Mouse (Mus musculus) left cerebral cortex, adult 8-10 months (tissue): ENCODE data around the gene Rbfox1. TPM values are rescaled to one million over a fixed set of nuclear protein-coding genes. Genes with fewer than 3 reads are reported as not detected.

Experiments used
- DNase-seq, 2 experiments: peaks; one replicate each; pipeline ENCODE4 v3.0.0; 2022; ENCODE audit warnings: low spot score in 2 of 2
- total RNA-seq, 4 experiments: library from RNA; stranded (reverse); gene quantifications; 2 replicates each; pipeline ENCODE4 v1.2.4; 2022

Gene Rbfox1
- total RNA-seq, 4 experiments from 2014 or later: 293 to 314 (median 299) TPM

DNA sequence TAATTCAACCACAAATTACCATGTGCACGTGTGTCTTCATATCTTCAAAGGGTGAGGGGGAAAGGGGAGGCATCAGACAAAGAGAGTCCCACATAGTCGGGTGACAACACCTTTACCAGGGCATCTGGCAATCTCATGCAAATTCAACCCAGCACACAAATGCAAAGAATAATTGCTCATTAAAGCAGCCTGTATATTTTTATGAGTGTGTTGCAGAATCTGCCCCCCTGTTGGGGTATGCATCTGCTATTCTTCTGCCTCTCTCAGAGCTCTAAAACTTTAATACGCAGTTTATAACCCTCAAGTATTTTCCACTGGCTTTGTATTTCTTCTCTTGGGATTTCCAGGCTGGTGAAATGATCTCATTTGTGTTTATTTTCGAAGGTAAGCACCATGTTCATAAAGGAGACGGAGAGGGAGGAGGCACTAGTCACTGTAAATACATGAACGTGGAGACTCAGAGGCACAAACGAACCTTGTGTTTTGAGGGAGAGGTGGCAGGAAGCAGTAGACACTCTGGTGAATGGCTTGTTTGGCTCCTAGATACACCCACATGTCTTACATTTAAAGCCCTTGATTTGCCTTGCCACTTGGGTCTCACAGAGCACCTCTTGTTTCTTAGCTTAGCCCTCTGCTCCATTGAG lies 1462.5 kb downstream of the Rbfox1 start:
- DNase-seq: no peak

DNA sequence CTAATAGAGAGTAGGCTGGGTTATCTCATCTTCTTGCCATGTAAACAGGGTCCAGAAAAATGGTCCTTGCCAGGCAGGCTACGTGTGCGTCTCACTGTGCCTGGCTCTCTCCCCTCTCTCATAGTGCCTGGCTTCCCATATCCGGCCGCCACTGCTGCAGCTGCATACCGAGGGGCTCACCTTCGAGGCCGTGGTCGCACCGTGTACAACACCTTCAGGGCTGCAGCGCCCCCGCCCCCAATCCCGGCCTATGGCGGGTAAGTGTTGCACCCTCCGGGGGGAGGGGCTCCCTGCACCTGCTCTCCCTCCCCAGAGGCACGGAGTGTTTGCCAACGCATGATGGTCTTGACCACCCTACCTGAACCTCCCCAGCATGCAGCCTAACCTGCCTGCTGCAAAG lies 1467.7 kb downstream of the Rbfox1 start:
- DNase-seq: peak in 1 of 2 experiments; percentile 19

DNA sequence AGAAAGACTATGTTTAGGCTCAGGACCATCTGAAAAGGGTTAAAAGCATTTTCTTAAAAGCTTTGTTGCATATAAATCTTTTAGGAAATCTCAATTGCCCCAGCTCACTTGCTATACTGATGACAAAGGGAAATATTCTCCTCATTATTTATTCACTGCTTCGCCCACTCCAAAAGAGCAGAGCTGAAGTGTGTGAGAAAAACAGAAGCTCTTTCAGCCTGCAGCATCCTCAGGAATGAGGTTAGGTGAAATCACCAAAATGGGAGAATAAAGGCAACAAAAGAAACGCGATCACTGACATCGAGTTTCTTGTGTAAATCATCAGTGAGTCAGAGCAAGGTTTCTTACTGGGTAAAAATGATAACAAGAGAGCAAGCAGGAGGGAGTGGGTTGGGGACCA lies 1469.0 kb downstream of the Rbfox1 start:
- no peak for DNase-seq

DNA sequence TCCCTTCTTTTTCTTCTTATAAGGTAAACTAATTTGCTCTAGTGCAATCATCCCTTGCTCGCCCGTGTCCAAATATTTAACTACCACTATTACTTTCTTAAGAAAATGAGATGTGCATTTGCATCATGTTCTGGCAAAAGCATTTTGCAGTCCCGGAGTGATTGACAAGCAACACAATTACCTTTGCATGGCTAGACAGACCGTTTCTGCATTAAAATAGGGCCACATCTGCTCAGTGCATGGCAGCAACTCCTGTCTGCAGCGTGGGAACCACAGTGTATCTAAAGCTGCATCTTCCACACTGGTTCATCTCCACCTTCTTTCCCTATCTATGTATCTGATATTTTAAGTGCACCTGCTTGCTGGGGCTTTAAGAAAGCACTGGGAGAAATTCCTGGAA lies 1473.9 kb downstream of the Rbfox1 start:
- no peak for DNase-seq

DNA sequence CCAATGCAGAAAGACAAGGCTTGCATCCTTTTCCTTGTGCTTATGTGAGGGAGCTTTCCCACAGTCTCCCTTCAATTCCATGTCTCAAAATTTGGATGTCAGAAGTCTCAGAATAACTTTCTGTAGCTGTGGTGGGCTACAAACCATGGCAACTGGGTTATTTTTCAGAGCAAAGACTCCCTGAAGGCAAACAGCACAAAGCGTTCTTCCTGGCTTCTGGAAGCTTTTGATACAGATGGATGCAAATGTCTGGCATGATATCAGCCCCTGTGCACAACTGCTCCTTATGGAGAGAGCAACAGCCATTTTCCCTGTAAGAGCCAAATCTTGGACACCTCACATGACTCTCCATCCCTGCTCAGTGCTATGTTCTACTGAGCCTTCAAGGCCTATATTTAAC lies 1475.6 kb downstream of the Rbfox1 start:
- DNase-seq: no peak

DNA sequence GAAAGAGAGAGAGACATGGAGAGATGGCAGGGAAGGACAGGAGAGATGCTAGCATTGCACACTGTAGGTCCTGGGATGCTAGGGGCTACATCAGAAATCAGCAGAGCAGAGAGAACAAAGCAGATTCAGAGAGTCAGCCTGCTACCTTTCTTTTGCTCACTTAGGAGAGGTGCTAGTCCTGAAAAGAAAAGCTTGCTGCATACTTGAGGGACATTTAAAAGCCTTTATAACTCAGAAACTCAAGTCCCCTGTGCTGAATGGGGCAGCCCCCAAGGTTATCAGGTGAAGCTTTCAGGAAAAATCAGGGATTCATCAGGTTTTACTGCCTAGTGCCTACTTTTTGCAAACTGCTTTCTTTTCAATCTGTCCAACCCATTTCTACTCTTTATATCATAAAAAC lies 1480.7 kb downstream of the Rbfox1 start:
- DNase-seq: no peak

DNA sequence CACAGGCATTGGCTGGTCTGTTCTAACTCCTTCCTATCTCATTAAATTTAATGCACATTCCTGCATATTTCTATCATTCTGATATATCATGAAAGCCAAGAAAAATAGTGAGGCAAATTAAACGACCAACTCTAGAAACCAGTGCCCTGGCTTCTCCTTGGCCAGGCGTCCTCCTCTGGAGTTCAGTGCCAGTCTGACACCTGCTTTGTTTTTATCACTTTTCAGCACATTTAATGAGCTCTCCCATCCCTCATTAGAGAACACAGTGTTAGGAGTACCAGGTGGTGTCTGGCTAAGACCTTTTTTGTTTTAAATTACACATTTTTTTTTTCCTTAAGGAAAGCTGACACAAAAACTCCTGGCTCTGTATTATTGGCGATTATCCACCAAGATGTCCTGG lies 1489.0 kb downstream of the Rbfox1 start:
- DNase-seq: no peak

DNA sequence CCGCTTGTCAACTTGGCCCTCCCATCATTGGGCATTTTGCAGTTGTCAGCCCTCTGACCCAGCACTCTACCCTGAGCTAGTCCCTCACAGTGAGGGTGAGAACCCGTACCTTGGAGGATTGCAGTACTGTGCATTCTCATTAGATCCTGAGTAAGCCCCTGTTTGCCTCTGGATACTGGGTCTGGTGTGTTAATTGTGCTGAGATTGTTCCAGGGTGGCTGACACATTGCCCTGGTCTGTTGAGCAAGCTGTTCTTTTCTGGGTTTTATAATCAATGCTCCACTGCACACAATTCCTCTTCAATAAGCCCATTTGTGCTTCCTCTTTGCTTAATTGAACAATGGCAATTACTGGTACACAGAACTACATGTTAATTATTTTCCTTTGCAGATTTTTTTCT lies 1489.5 kb downstream of the Rbfox1 start:
- DNase-seq: no peak

DNA sequence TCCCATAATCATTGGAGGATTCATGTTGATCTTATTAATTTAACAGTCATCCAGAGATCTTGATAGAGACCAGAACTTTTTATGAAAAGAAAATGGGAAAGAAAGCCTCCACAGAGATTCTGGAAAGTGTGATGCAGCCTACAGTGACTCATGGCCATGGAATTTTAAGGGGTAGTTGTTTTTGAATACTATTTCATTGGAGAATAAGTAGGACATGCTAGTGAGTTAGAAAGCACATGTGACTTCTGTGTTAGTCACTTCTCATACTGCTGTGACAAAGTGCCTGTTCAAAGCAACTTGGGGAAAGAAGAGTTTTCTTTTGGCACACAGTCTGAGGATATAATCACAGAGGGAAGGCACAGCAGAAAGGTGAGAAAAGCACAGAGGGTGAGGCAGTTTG lies 1510.9 kb downstream of the Rbfox1 start:
- no peak for DNase-seq

DNA sequence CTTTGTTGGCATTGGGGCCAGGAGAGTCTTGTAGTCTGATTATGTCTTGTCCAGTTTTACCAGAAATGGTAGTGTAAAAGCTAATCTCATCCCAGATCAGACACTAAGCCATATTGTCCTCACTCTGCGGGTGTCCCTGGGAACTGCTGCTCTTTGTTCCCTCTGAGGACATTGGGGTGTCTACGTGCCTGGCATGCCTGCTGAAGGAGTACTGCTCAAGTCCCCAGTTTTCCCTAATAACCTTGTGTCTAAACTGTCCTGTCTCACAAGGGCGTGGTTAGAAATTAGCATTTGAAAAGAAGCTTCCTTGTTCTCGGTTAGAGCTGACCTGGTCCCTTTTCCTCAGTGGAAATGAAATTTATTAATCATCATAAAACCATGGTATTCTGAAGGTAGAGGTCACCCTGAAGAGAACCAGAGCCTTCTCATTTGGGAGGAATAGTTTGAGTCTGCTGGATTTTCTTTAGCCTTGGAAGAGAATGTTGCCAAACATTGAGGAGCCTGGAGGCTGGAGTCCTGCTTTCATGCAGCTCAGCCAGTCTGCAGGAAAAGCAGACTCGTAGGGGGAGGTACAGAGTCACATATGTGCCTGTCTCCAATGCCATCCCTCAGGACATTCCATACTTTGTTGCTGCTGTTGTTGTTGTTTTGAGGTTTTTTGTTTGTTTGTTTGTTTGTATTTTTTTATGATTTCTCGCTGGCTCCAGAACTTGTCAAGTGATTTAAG lies 1519.8 kb downstream of the Rbfox1 start:
- DNase-seq: no peak

DNA sequence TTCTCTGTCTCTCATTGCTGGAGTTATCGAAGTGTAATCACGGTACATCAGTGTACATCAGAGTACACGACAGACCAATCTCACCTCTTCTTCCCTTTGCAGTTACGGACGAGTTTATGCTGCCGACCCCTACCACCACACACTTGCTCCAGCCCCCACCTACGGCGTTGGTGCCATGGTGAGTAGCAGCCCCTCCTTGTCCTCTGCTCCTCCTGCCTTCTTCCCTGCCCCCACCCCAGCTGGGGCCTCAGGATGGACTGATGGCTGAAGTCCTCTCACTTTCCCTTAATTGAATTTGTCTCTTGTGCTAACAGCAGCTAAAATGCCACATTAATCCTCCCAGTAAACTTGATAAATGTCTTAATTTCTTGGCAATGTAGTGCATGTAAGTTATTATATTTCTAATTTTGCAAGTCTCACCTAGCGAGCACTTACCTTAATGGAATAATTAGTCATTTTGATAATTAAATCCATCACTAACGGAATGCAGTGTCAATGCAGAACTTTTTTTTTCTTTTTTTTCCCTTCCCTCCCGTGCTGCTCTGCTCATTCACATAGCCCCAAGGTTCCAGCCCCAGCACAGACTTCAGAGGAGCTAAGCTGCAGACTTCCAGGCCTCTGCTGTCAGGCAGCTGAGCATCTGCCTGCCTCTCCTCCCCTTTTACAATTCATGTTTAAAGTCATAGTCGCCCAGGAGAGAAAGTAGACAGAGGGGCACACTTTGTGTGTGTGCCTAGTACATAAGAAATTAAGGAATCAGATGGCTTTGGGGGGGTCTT lies 1522.9 kb downstream of the Rbfox1 start:
- no peak for DNase-seq

DNA sequence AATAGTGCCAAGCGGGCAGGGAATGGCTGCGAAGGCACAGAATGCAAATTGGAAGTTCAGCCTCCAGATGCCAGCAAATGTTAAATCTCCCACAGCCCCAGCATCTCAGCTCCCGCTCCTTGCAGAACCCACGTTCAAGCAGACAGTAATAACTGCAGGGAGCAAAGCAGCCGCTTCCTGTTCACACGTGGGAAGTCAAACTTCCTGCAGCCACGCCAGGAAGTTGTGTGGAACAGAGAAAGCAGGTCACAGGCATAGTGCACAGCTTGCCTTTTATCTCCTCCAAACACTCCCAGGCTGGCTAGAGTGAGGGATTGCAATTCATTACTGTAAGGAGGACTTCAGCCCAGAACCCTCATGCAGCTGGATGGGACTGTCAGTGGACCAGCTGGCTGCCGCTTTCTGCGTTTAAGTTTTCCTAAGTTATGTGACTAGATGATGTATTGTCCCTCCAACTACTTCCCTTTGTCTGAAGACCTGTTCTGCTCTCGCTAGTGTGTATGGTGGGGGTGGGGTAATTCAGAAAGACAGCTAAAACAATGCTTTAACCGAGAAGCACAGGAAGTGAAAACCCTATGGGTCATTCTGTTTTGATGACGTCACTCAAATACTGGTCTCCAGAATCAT lies 1534.6 kb downstream of the Rbfox1 start:
- peak; percentile 27 to 66 for DNase-seq

DNA sequence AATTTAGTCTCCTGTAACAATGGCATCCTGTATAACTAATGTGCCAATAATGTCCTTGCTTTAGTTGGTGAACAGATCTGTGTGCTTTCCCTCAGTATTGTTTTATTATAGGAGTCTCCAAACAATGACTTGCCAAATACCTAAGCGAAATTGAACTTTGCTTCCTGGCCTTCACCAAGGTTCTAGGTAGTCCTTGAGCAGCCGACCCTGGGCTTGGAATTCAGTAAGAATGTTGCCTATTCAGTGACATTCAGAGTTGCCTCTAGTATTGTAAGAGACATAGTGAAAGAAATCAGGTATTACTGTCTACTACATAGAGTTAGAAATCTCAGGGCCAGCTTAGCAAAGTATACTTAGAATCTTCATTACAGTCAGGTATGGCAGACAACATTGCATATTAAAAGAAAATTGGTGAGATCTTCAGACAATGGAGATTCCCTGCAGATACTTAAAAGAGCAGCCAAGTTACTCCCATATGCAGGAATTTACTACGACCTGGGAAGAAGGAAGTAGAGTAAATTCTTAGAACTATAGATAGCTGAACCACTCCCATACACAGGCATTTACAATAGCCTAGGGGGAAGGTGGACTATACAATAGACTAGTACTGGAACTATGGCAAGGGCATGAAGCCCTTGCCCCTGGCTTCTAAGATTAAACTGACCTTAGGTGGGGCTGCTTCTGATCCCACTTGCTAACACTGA lies 1540.4 kb downstream of the Rbfox1 start:
- no peak for DNase-seq

DNA sequence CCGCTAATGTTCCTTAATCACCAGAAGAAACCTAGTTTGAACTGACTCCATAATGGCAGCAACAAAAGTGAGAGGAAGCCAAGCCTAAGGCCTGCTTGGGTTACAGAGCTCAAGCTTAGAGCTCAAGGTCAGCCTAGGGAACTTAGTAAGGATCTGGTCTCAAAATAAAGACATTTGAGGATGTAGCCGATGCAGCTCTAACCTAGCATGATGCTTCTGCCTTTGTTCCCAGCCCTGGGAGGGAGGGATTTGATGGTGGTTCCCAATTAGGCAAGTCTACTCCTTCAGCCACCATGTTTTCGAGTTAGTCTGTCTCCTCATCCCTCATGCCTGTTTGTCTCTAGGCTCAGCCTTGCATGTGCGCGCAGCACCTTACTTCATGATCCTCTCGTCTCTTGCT lies 1548.1 kb downstream of the Rbfox1 start:
- DNase-seq: no peak

DNA sequence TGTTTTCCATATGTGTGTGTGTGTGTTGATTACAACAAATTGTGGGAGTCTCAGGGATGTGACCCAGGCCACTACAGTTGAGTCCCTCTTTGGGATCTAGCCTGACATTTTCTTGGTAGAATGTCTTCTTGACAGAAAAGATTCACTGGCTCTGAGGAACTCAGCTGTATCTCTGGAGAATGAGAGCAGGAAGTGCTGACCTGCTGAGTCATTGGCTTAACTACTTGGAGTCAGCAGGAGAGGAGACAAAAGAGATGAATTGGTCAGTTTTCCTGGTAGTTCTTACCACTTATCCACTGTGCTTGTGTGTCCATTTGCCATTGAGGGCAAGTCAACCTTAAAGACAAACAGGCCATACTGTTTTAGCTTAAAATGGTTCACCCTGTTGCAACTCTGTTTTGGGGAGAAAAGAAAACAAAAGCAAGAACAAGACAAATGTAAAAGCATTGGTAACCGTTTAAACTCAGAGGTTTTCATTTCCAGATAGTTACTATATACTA lies 1561.7 kb downstream of the Rbfox1 start:
- DNase-seq: no peak

DNA sequence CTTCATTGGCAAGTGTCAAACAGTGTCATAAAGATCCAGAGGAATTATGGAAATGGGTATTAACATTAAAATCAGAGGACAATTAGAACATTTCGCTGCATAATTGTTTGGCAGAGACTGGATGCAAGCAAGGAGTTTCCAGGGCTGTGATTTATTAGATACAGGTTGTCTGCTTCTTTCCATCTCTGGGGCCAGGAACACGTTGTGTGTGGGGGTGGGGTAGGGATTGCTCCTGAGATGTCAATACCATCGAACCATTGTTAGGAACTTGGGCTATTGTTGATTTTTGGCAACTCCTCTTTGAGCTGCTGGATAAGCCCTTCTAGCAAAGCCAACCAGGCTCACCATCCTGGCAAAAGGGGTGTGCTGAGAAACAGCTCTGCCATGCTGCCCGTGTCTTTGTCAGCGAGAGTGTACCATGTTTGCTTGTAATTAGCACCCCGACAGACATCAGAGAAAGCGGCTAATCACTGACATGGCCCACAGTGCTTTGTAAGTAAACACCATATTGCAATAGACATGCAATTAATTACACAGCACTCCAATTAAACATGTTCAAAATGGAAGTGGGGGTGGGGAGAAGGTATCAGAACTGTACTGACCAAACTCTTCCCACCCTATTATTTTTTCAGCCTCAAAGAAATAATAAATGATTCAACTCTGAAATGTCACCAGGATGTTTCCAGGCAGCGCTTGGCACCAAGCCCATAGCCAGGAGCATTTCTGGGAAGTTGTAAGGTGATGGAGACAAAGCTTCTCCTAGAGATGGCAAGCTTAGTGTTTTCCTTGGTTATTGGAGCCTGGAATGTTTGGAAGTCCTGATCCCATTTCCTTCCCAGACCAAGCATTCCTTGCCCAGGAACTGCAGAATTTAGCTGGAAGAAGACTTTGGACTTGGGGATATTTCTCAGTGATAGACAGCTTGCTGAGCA lies 1562.8 kb downstream of the Rbfox1 start:
- DNase-seq: no peak

DNA sequence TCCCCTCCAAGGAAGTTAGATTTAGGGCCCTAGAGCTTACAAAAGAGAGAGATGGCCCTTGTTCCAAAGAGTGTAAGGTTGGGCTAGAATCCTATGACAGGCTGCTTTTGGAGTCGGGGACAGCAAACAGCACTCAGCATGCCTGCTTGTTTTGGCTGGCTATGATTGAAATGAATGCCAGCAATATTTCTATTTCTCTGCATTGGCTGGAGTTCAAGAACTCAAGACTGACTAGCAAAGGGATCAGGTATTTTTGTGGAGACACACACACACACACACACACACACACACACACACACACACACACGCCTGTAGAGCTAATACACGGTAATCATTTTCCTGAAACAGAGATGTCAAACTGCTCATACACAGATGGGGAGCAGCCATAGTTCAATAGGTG lies 1566.0 kb downstream of the Rbfox1 start:
- no peak for DNase-seq

DNA sequence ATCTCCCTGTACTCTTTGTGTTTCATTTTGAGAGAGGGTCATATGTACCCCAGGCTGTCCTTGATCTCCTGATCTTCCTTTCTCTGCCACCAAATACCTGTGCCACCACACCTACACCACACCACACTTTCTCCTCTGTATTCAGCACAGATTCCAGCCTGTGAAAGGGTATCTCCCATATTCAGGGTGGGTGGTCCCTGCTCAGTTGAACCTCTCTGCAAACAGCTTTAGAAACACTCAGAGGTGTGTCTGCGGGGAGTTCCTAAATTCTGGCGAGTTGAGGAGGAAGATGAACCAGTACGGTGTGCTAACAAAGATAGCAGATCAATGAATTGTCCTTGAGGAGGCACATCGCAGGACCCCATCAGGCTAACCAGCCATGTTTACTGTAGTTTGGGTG lies 1572.4 kb downstream of the Rbfox1 start:
- no peak for DNase-seq
